Mouse (Mus musculus) lung, embryonic 16.5 days (tissue): ENCODE measurements at regions not wholly inside any gene's neighbourhood (a gene's known extent, or its start where the extent isn't known, plus 50 kb on each side); places are given as distances from the start of the nearest gene placed in this dataset.

Source experiments
- ATAC-seq: fragments of 200-750 bp; cut with Nextera tagmentation; 2 replicates; pipeline ENCODE4 v1.8.0; 2017; ENCODE audit warnings: low read depth, mild to moderate bottlenecking, moderate library complexity
- H3K27ac ChIP-seq: fragments of 300-500 bp; sonication (generic); 2 replicates; pipeline ENCODE4 v1.5.1; 2014; ENCODE audit warnings: mild to moderate bottlenecking, control low read depth, low read length
- H3K27me3 ChIP-seq: fragments of 300-500 bp; sonication (generic); 2 replicates; pipeline ENCODE4 v1.6.1; 2014; ENCODE audit warnings: low read depth, low read length, mixed read lengths; ENCODE audit not compliant: control insufficient read depth, insufficient read depth
- H3K36me3 ChIP-seq: fragments of 300-500 bp; sonication (generic); 2 replicates; pipeline ENCODE4 v1.6.1; 2014; ENCODE audit warnings: low read length; ENCODE audit not compliant: control insufficient read depth, insufficient read depth
- H3K4me1 ChIP-seq: fragments of 300-500 bp; sonication (generic); replicated peaks from 2 replicates; pipeline ENCODE4 v1.6.1; 2014; ENCODE audit warnings: low read length, mixed read lengths; ENCODE audit not compliant: control insufficient read depth, insufficient read depth
- H3K4me2 ChIP-seq: fragments of 300-500 bp; sonication (generic); 2 replicates; pipeline ENCODE4 v1.6.1; 2014; ENCODE audit warnings: low read depth, low read length, control low read depth
- H3K4me3 ChIP-seq: fragments of 300-500 bp; sonication (generic); 2 replicates; pipeline ENCODE4 v1.5.1; 2014; ENCODE audit warnings: mild to moderate bottlenecking, low read length, control low read depth
- H3K9ac ChIP-seq: fragments of 300-500 bp; sonication (generic); 2 replicates; pipeline ENCODE4 v1.6.1; 2014; ENCODE audit warnings: low read length, control low read depth
- H3K9me3 ChIP-seq: fragments of 300-500 bp; sonication (generic); 2 replicates; pipeline ENCODE4 v1.6.1; 2016; ENCODE audit warnings: low read length; ENCODE audit not compliant: control insufficient read depth
- WGBS: fragments of 180-500 bp; shearing (Covaris S2); extraction: QIAGEN DNeasy Blood & Tissue Kit; methylation state at CpG from one replicate; pipeline ENCODE4 v1.1.7; 2014; 5-methylcytosine and 5-hydroxymethylcytosine counted together

- H3K4me1 ChIP-seq, result no peaks in the 10 kb centered on the region
- no peak overlapping the region for H3K9ac ChIP-seq
- ATAC-seq, result no peak
- WGBS, result 73% methylated on average over 4 of the region's 4 CpGs
- no peaks in the 10 kb centered on the region for H3K27me3 ChIP-seq
- H3K4me3 ChIP-seq, result no peak overlapping the region
- no peak overlapping the region for H3K27ac ChIP-seq
- no peak overlapping the region for H3K4me2 ChIP-seq
- no peaks in the 10 kb centered on the region for H3K9me3 ChIP-seq
- no peaks in the 10 kb centered on the region for H3K36me3 ChIP-seq
These were observed 82.2 kb upstream of the Arhgap24 start for GRCm38 (mm10) chr5:102399006-102399405.

GRCm38 (mm10) chr5:102417642-102418041 is 63.5 kb upstream of the Arhgap24 start:
- no peak overlapping the region for H3K27ac ChIP-seq
- H3K4me2 ChIP-seq, result no peak overlapping the region
- no peaks in the 10 kb centered on the region for H3K9me3 ChIP-seq
- no peak overlapping the region for H3K9ac ChIP-seq
- no peaks in the 10 kb centered on the region for H3K36me3 ChIP-seq
- no peak overlapping the region for H3K4me3 ChIP-seq
- ATAC-seq, result no peak
- 67% methylated on average over 5 of the region's 5 CpGs for WGBS
- no peaks in the 10 kb centered on the region for H3K4me1 ChIP-seq
- H3K27me3 ChIP-seq, result no peaks in the 10 kb centered on the region

DNA sequence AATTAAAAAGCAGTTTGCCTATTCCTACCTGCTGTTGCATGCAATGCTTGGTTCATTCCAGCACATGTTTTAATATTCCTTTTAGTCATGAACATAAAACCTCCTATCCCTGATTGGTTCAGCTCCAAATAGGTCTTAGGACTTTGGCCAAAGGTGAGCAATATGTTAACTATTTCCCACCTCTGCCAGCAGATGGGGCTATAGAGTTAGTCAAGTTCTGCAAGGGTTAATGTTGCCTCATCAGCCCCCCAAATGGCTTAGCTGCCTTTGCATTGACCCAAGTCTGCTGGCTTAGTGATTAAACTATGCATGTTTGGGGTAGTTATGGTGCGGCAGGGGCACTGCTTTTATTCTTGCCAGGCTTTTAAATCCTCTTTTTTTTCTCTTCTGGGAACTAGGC is 62.1 kb upstream of the Arhgap24 start:
- no peak for ATAC-seq
- no peak overlapping the region for H3K4me2 ChIP-seq
- WGBS, result 18% methylated on average over 1 of the region's 1 CpGs
- H3K27me3 ChIP-seq, result no peaks in the 10 kb centered on the region
- no peaks in the 10 kb centered on the region for H3K36me3 ChIP-seq
- no peaks in the 10 kb centered on the region for H3K9me3 ChIP-seq
- H3K4me3 ChIP-seq, result no peak overlapping the region
- H3K27ac ChIP-seq, result no peak overlapping the region
- no peaks in the 10 kb centered on the region for H3K4me1 ChIP-seq
- H3K9ac ChIP-seq, result no peak overlapping the region

DNA sequence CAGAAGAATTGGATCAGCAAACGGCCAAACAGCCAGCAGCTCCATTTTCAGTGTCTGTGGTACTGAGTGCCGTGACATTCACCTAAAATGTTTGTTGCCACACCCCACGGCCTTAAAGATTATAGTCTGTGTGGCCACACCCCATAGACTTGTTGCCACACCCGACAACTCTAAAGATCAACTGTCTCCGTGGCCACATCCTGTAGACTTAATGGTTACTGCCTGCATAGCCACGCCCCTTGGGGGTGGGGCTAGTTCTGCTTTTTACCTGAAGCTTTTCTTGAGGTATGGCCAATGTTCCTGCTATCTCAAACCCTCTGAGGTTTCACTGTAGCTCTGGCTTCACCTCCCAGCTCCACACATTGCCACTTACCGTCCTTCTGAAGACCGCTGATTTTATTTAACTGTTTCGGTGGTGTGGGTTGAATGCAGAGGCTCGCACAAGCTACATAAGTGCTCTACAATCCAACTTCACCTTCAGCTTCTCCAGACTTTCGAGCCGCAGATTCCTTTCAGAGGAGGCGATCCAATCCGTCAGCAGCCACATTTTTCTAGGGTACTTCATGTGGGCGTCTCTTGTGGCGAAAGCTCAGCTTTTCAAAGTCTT is 56.5 kb upstream of the Arhgap24 start:
- Histone ChIP-seq H3K27ac (0 out of 2 replicates have a peak overlapping the region, but pooled peaks have one; percentile 32), H3K4me2 (0 out of 2 replicates have a peak overlapping the region, but pooled peaks have one; percentile 8), H3K9ac (no peak overlapping the region), H3K4me3 (0 out of 2 replicates have a peak overlapping the region, but pooled peaks have one; percentile 7), H3K27me3 (no peaks in the 10 kb centered on the region), H3K36me3 (no peaks in the 10 kb centered on the region), H3K4me1 (no peaks in the 10 kb centered on the region), H3K9me3 (no peaks in the 10 kb centered on the region)
- peak; percentile 71 for ATAC-seq
- WGBS, result 72% methylated on average over 16 of the region's 16 CpGs

- WGBS, result 58% methylated on average over 3 of the region's 3 CpGs
These were observed 52.9 kb upstream of the Arhgap24 start for GRCm38 (mm10) chr5:102428310-102428709.

More at GRCm38 (mm10) chr5:102428310-102428709, 52.9 kb upstream of the Arhgap24 start:
- Histone ChIP-seq H3K9me3 (no peaks in the 10 kb centered on the region), H3K4me3 (no peak overlapping the region), H3K27ac (no peak overlapping the region), H3K4me2 (no peak overlapping the region), H3K36me3 (no peaks in the 10 kb centered on the region), H3K27me3 (no peaks in the 10 kb centered on the region), H3K4me1 (no peaks in the 10 kb centered on the region), H3K9ac (no peak overlapping the region)
- 0 out of 2 replicates have a peak, but pooled peaks have one; percentile 47 for ATAC-seq
